Mouse (Mus musculus) NIH3T3 (cell line): ENCODE measurements around the gene Aimp2.
A peak's percentile ranks its signal among the peaks of the same experiment; 100 is the strongest.

ENCODE experiments used
- DNase-seq: peaks from one replicate; pipeline ENCODE4 v3.0.0-alpha.2; 2012; ENCODE audit warnings: low read depth

The Aimp2 gene

GRCm38 (mm10) chr5:143902111-143902510, 7.5 kb downstream of the Aimp2 start:
- DNase-seq, result no peak

GRCm38 (mm10) chr5:143897635-143898330, 11.9 kb downstream of the Aimp2 start, which contains the start of gene Ankrd61:
Ankrd61 (minus strand) TSS chr5:143897685.
- no peak for DNase-seq

- peak; percentile 29 for DNase-seq
Observed at GRCm38 (mm10) chr5:143893396-143893795, 16.3 kb downstream of the Aimp2 start.

- DNase-seq, result no peak
Observed at GRCm38 (mm10) chr5:143892255-143892886, 17.3 kb downstream of the Aimp2 start.

GRCm38 (mm10) chr5:143890741-143891140, 18.9 kb downstream of the Aimp2 start:
- no peak for DNase-seq

GRCm38 (mm10) chr5:143885274-143885673, 24.4 kb downstream of the Aimp2 start:
- DNase-seq, result no peak

- DNase-seq, result no peak
Observed at GRCm38 (mm10) chr5:143874571-143874970, 35.1 kb downstream of the Aimp2 start.

- no peak for DNase-seq
Observed at GRCm38 (mm10) chr5:143871547-143872169, 38.0 kb downstream of the Aimp2 start.
